Mouse (Mus musculus): ENCODE results near the gene Dcaf1. TPM values are rescaled to one million over a fixed set of nuclear protein-coding genes. Genes with fewer than 3 reads are reported as not detected.

Dcaf1 gene
- total RNA-seq, 2 experiments from 2014 or later = 31.2 to 33.4 TPM

DNA sequence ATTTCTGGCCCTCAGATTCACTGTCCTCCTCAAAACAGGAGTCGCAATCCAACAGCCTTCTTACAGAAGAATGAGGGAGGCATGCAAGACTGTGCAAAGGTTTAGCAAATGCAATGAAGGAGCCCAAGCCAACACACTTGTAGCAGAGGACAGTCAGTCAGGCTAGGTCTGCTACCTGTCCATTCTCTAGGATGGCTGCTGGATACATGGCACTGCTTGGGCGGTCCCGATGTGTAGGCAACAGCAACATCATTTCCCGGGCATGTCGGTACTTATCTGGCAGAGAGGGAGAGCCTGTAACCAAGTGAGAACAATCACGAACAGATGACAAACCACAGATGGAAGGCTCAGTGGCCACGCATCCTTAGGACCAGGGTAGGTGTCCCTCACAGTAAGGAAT is 79.9 kb downstream of the Dcaf1 start:
- intact Hi-C loops (cut with DNase I) = loop anchor here (5.0 kb wide), 2 partner anchors 376 to 391 kb away; no protein-coding TSS in a partner anchor

GRCm38 (mm10) chr9:106903099-106903790 is 81.6 kb downstream of the Dcaf1 start:
- no peak for DNase-seq
- intact Hi-C loops (cut with DNase I) = loop anchor here (5.0 kb wide), 2 partner anchors 374 to 389 kb away; no protein-coding TSS in a partner anchor

More for the DNA sequence above, 79.9 kb downstream of the Dcaf1 start:
- DNase-seq = no peak

- no peak for DNase-seq
- intact Hi-C loops (cut with DNase I) = loop anchor here (5.0 kb wide), 2 partner anchors 374 to 389 kb away; no protein-coding TSS in a partner anchor
These were observed 82.1 kb downstream of the Dcaf1 start for GRCm38 (mm10) chr9:106903791-106904134.

- DNase-seq = no peak
These were observed 84.9 kb downstream of the Dcaf1 start for GRCm38 (mm10) chr9:106906597-106906996.

DNA sequence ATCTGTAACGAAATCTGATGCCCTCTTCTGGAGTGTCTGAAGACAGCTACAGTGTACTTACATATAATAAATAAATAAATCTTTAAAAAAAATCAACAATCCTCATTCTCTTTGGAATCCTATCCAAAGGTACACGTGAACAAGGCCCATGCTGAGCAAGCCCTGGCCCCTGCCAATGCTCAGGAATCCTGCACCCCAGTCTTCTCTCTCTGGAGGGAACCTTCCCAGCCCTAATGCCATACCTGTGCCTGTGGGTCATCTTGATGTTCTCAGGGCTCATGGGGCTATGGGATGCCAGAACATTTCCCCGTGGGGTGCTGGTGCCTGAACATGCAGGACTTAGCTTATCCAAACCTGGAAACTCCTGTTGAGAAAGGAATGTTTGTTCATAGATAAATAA is 86.5 kb downstream of the Dcaf1 start:
- intact Hi-C loops (cut with DNase I) = no loop called here
- no peak for DNase-seq

More at GRCm38 (mm10) chr9:106906597-106906996, 84.9 kb downstream of the Dcaf1 start:
- intact Hi-C loops (cut with DNase I) = no loop called here

DNA sequence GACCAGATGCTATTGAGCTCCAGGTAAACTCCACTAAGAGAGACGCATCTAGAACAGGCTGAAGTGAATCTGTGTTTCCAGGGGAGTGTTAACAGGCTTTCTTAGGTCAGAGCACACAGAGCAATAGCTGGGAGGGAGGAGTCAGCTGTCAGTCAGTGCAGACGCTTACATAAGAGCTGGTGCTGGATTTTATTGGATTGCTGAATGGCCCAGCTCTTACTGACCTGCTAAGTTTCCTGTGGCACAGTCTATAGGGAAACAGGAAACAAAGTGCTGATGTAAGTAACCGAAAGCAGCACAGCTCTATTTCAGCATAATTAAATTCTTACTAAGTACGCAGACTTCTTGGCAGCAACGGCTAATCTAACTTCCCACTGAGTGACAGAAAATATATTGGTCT is 87.0 kb downstream of the Dcaf1 start:
- intact Hi-C loops (cut with DNase I) = no loop called here
- no peak for DNase-seq

DNA sequence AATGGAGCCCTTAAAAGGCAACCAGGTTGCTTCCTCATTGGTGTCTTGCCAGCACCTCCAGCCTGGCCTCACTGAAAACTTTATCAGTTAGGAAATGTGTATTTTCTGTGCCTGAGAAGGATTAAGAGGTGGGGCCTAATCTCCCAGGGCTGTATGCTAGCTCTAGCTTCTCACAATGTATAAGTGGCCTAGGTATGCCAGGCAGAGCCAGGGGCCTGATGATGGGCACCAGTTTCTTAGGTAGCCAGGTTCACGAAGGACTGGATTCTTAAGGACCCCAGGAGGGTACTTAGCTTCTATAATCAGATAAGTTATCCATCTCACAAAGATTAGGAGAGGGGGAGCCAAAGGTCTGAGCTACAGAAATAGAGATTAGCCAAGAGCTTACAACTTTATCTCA is 90.0 kb downstream of the Dcaf1 start:
- no peak for DNase-seq
- intact Hi-C loops (cut with DNase I) = no loop called here

GRCm38 (mm10) chr9:106913759-106914158 is 92.1 kb downstream of the Dcaf1 start:
- no peak for DNase-seq
- intact Hi-C loops (cut with DNase I) = no loop called here

DNA sequence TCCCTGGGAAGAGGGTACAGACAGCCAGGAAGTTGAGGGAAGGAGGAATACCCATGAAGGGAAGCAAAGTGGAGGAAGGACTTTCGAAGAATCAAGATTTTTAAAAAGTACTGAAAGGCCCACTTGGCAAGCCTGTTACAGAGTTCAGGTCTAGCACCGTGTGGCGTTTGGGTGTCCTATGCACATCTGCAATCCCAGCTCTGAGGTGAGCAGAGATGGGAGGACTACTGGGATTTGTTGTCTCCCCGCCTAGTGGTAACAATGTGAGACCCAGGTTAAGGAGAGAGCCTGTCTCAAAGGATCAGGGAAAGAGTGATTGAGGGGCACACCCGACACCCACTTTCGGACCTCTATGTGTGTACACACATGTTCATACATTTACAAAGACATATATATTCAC is 93.2 kb downstream of the Dcaf1 start:
- intact Hi-C loops (cut with DNase I) = no loop called here
- no peak for DNase-seq

Other genes starting within 250 kb of the Dcaf1 start
- not detected for gene Iqcf6, start 195.3 kb upstream of the Dcaf1 start, total RNA-seq (2021)
- 10 to 100 TPM; 43.6 to 48.3 TPM for gene Grm2, start 165.8 kb upstream of the Dcaf1 start, total RNA-seq (2021)
- gene Tex264, start 135.9 kb upstream of the Dcaf1 start, total RNA-seq (2021) = 10 to 100 TPM; 66.4 to 69.2 TPM
- gene Rad54l2, start 32.7 kb upstream of the Dcaf1 start, total RNA-seq (2021) = 10 to 100 TPM; 29.5 to 31.2 TPM
- gene Rbm15b, start 65.6 kb downstream of the Dcaf1 start, total RNA-seq (2021) = 10 to 100 TPM; 90.2 to 93.0 TPM
- gene Manf, start 70.1 kb downstream of the Dcaf1 start, total RNA-seq (2021) = 100 to 1,000 TPM; 162 to 193 TPM